Mouse (Mus musculus) E14TG2a.4 (cell line): ENCODE measurements around the gene Usp7.

Experiments
- H3K27me3 ChIP-seq: 2 replicates; pipeline ENCODE4 v1.6.1; 2014; ENCODE audit warnings: low read length, control low read depth; ENCODE audit not compliant: insufficient read depth
- H3K36me3 ChIP-seq: 2 replicates; pipeline ENCODE4 v1.6.1; 2014; ENCODE audit warnings: low read length, control low read depth; ENCODE audit not compliant: insufficient read depth
- H3K4me1 ChIP-seq: replicated peaks from 2 replicates; pipeline ENCODE4 v1.6.1; 2014; ENCODE audit warnings: low read depth, low read length, control low read depth
- H3K4me3 ChIP-seq: replicated peaks from 2 replicates; pipeline ENCODE4 v1.5.1; 2014; ENCODE audit warnings: mild to moderate bottlenecking, low read length
- H3K9me3 ChIP-seq: 2 replicates; pipeline ENCODE4 v1.6.1; 2014; ENCODE audit warnings: low read length, control low read depth
- CTCF ChIP-seq: conservative IDR thresholded peaks from 2 replicates; pipeline ENCODE4 v1.5.1; 2014; ENCODE audit warnings: low read length
- NANOG ChIP-seq: IDR thresholded peaks from 2 replicates; pipeline ENCODE4 v1.6.1; 2014; ENCODE audit warnings: borderline replicate concordance, low read length, mixed read lengths
- POU5F1 ChIP-seq: IDR thresholded peaks from 2 replicates; pipeline ENCODE4 v1.6.1; 2014; ENCODE audit warnings: low read length, borderline replicate concordance

Gene Usp7

GRCm38 (mm10) chr16:8680470-8680869 is 111.6 kb downstream of the Usp7 start, which contains the start of gene Gm5767:
TSS of gene Gm5767 (plus strand) at chr16:8680770.
- H3K9me3 ChIP-seq = peaks cover 10% of the 10 kb centered on the region
- no peaks in the 10 kb centered on the region for H3K27me3 ChIP-seq
- peaks cover 28% of the 10 kb centered on the region for H3K4me1 ChIP-seq
- no peak within 1 kb of the TSS for H3K4me3 ChIP-seq
- TF ChIP-seq NANOG = no peak
- no peak for TF ChIP-seq CTCF
- no peak for TF ChIP-seq POU5F1
- H3K36me3 ChIP-seq = peaks cover 33% of the 10 kb centered on the region

- no peaks in the 10 kb centered on the region for H3K27me3 ChIP-seq
- H3K9me3 ChIP-seq = peaks cover 10% of the 10 kb centered on the region
- TF ChIP-seq NANOG (no peak), POU5F1 (no peak), CTCF (no peak)
- peaks cover 27% of the 10 kb centered on the region for H3K36me3 ChIP-seq
- no peak overlapping the region for H3K4me3 ChIP-seq
- H3K4me1 ChIP-seq = peaks cover 21% of the 10 kb centered on the region
Measured at GRCm38 (mm10) chr16:8679780-8680179, 112.3 kb downstream of the Usp7 start.

- Histone ChIP-seq H3K27me3 (peaks cover 1% of the 10 kb centered on the region), H3K4me1 (peaks cover 15% of the 10 kb centered on the region), H3K4me3 (no peak overlapping the region), H3K9me3 (peaks cover 10% of the 10 kb centered on the region), H3K36me3 (peaks cover 16% of the 10 kb centered on the region)
- no peak for TF ChIP-seq CTCF
- no peak for TF ChIP-seq NANOG
- TF ChIP-seq POU5F1 = no peak
Measured at GRCm38 (mm10) chr16:8678676-8679075, 113.4 kb downstream of the Usp7 start.

- Histone ChIP-seq H3K36me3 (peaks cover 10% of the 10 kb centered on the region), H3K4me3 (no peak overlapping the region), H3K27me3 (peaks cover 8% of the 10 kb centered on the region), H3K4me1 (peaks cover 13% of the 10 kb centered on the region; the same call in 1 of the 2 replicates), H3K9me3 (peaks cover 7% of the 10 kb centered on the region)
- TF ChIP-seq NANOG = no peak
- no peak; the same call in 1 of the 2 replicates for TF ChIP-seq CTCF
- TF ChIP-seq POU5F1 = no peak
Measured at GRCm38 (mm10) chr16:8678035-8678434, 114.1 kb downstream of the Usp7 start.

- H3K4me1 ChIP-seq = peaks cover 18% of the 10 kb centered on the region; the same call in 1 of the 2 replicates
- H3K4me3 ChIP-seq = no peak overlapping the region
- peaks cover 16% of the 10 kb centered on the region for H3K27me3 ChIP-seq
- no peaks in the 10 kb centered on the region for H3K9me3 ChIP-seq
- TF ChIP-seq POU5F1 (no peak), NANOG (no peak), CTCF (peak; percentile 85)
- no peaks in the 10 kb centered on the region for H3K36me3 ChIP-seq
Measured at GRCm38 (mm10) chr16:8676800-8677199, 115.3 kb downstream of the Usp7 start.

GRCm38 (mm10) chr16:8676228-8676627 is 115.9 kb downstream of the Usp7 start:
- H3K4me1 ChIP-seq = peaks cover 20% of the 10 kb centered on the region
- peaks cover 16% of the 10 kb centered on the region for H3K27me3 ChIP-seq
- no peak overlapping the region for H3K4me3 ChIP-seq
- no peaks in the 10 kb centered on the region for H3K9me3 ChIP-seq
- no peaks in the 10 kb centered on the region for H3K36me3 ChIP-seq
- TF ChIP-seq CTCF = no peak
- TF ChIP-seq NANOG = no peak
- no peak for TF ChIP-seq POU5F1

- no peaks in the 10 kb centered on the region for H3K36me3 ChIP-seq
- no peaks in the 10 kb centered on the region for H3K9me3 ChIP-seq
- H3K27me3 ChIP-seq = peaks cover 16% of the 10 kb centered on the region
- no peak overlapping the region for H3K4me3 ChIP-seq
- TF ChIP-seq CTCF (no peak), POU5F1 (no peak), NANOG (no peak)
- H3K4me1 ChIP-seq = peaks cover 27% of the 10 kb centered on the region
Measured at GRCm38 (mm10) chr16:8675559-8675958, 116.5 kb downstream of the Usp7 start.

- H3K27me3 ChIP-seq = peaks cover 16% of the 10 kb centered on the region
- 0 out of 2 replicates have a peak overlapping the region, but pooled peaks have one; percentile 43 for H3K4me3 ChIP-seq
- H3K36me3 ChIP-seq = peaks cover 3% of the 10 kb centered on the region
- TF ChIP-seq NANOG (no peak), CTCF (peak; percentile 79)
- no peaks in the 10 kb centered on the region for H3K9me3 ChIP-seq
- peaks cover 41% of the 10 kb centered on the region for H3K4me1 ChIP-seq
Measured at GRCm38 (mm10) chr16:8674165-8674564, 117.9 kb downstream of the Usp7 start.

- Histone ChIP-seq H3K27me3 (peaks cover 16% of the 10 kb centered on the region), H3K36me3 (peaks cover 11% of the 10 kb centered on the region), H3K9me3 (no peaks in the 10 kb centered on the region), H3K4me1 (peaks cover 49% of the 10 kb centered on the region), H3K4me3 (no peak overlapping the region)
- no peak for TF ChIP-seq CTCF
- TF ChIP-seq POU5F1 = no peak
- TF ChIP-seq NANOG = no peak
Measured at GRCm38 (mm10) chr16:8673343-8673742, 118.8 kb downstream of the Usp7 start.
